Mouse (Mus musculus) retina, embryonic 14.5 days (tissue): ENCODE measurements around the gene Ptcd3.
"Not testable (repeated sequence)": the region's sequence is repeated elsewhere in the genome, so short reads cannot be mapped to it uniquely, and the experiment has no call there.

Experiments used
- DNase-seq: peaks from one replicate; pipeline ENCODE4 v3.0.0-alpha.2; 2015; ENCODE audit warnings: low spot score

Ptcd3 gene

GRCm38 (mm10) chr6:71868809-71869208 lies 39.7 kb downstream of the Ptcd3 start:
- DNase-seq, result peak; percentile 28

GRCm38 (mm10) chr6:71867751-71868150 lies 40.8 kb downstream of the Ptcd3 start:
- no peak for DNase-seq

GRCm38 (mm10) chr6:71846906-71847305 lies 61.6 kb downstream of the Ptcd3 start:
- not testable (repeated sequence) for DNase-seq

GRCm38 (mm10) chr6:71840597-71841290 lies 67.8 kb downstream of the Ptcd3 start:
- no peak for DNase-seq

- no peak for DNase-seq
These were observed 68.7 kb downstream of the Ptcd3 start for GRCm38 (mm10) chr6:71839815-71840214.

GRCm38 (mm10) chr6:71836811-71837210 lies 71.7 kb downstream of the Ptcd3 start:
- no peak for DNase-seq

- peak; percentile 97 for DNase-seq
These were observed 77.0 kb downstream of the Ptcd3 start for GRCm38 (mm10) chr6:71831581-71831960.

GRCm38 (mm10) chr6:71830690-71831580 lies 77.6 kb downstream of the Ptcd3 start, which contains the start of gene Immt:
Gene Immt, plus strand, starts transcription at chr6:71831331.
- DNase-seq, result peak; percentile 98
